Mouse (Mus musculus) brain, embryonic 14.5 days (tissue): ENCODE data around the gene Etv3.

Experiments
- CTCF ChIP-seq: fragments of 200-500 bp; IDR thresholded peaks from 2 replicates; pipeline ENCODE4 v1.5.1; 2012; ENCODE audit warnings: inconsistent platforms, mild to moderate bottlenecking, moderate library complexity, borderline replicate concordance; ENCODE audit not compliant: insufficient read depth, insufficient read length; ENCODE audit errors: extremely low read depth
- POLR2A ChIP-seq: fragments of 200-500 bp; IDR thresholded peaks from 2 replicates; pipeline ENCODE4 v1.6.1; 2012; ENCODE audit warnings: mild to moderate bottlenecking, inconsistent platforms, borderline replicate concordance; ENCODE audit not compliant: poor library complexity, insufficient read depth, insufficient read length, severe bottlenecking; ENCODE audit errors: extremely low read depth

GRCm38 (mm10) chr3:87500088-87501055 is 24.8 kb upstream of the Etv3 start:
- TF ChIP-seq CTCF (no peak), POLR2A (no peak)
